Mouse (Mus musculus): Measurements from ENCODE around the gene P2rx4. TPM values are rescaled to one million over a fixed set of nuclear protein-coding genes. Genes with fewer than 3 reads are reported as not detected.

P2rx4 gene
- total RNA-seq, 2 experiments from 2014 or later = 12.9 to 13.1 TPM

- DNase-seq = no peak
Observed at GRCm38 (mm10) chr5:122703574-122703973, 3.8 kb upstream of the P2rx4 start.

GRCm38 (mm10) chr5:122704571-122704970 lies 2.8 kb upstream of the P2rx4 start:
- DNase-seq = no peak

GRCm38 (mm10) chr5:122705174-122705573 lies 2.2 kb upstream of the P2rx4 start:
- DNase-seq = no peak

- no peak for DNase-seq
Observed at GRCm38 (mm10) chr5:122706917-122707275, 448 bp upstream of the P2rx4 start.

GRCm38 (mm10) chr5:122708819-122709218 lies 1.5 kb downstream of the P2rx4 start:
- no peak for DNase-seq

GRCm38 (mm10) chr5:122715723-122716122 lies 8.4 kb downstream of the P2rx4 start:
- no peak for DNase-seq

GRCm38 (mm10) chr5:122716793-122717192 lies 9.4 kb downstream of the P2rx4 start:
- no peak for DNase-seq

GRCm38 (mm10) chr5:122718400-122718799 lies 11.1 kb downstream of the P2rx4 start:
- no peak for DNase-seq

- no peak for DNase-seq
Observed at GRCm38 (mm10) chr5:122719168-122719567, 11.8 kb downstream of the P2rx4 start.

GRCm38 (mm10) chr5:122725453-122725852 lies 18.1 kb downstream of the P2rx4 start:
- DNase-seq = no peak

GRCm38 (mm10) chr5:122726068-122726467 lies 18.7 kb downstream of the P2rx4 start:
- DNase-seq = peak in 1 of 2 experiments; percentile 61

GRCm38 (mm10) chr5:122726595-122726994 lies 19.3 kb downstream of the P2rx4 start:
- DNase-seq = no peak

GRCm38 (mm10) chr5:122727096-122727495 lies 19.8 kb downstream of the P2rx4 start:
- no peak for DNase-seq

- no peak for DNase-seq
Observed at GRCm38 (mm10) chr5:122730776-122731175, 23.4 kb downstream of the P2rx4 start.

- DNase-seq = peak; percentile 40 to 60
Observed at GRCm38 (mm10) chr5:122731321-122731720, 24.0 kb downstream of the P2rx4 start.

GRCm38 (mm10) chr5:122731991-122732673 lies 24.8 kb downstream of the P2rx4 start:
- DNase-seq = no peak

GRCm38 (mm10) chr5:122733881-122734280 lies 26.5 kb downstream of the P2rx4 start:
- DNase-seq = no peak

- no peak for DNase-seq
Observed at GRCm38 (mm10) chr5:122735853-122736252, 28.5 kb downstream of the P2rx4 start.

GRCm38 (mm10) chr5:122736761-122737160 lies 29.4 kb downstream of the P2rx4 start:
- no peak for DNase-seq

- no peak for DNase-seq
Observed at GRCm38 (mm10) chr5:122743880-122744422, 36.6 kb downstream of the P2rx4 start.

- DNase-seq = no peak
Observed at GRCm38 (mm10) chr5:122747950-122748349, 40.6 kb downstream of the P2rx4 start.

- DNase-seq = no peak
Observed at GRCm38 (mm10) chr5:122754477-122754876, 47.1 kb downstream of the P2rx4 start.

- no peak for DNase-seq
Observed at GRCm38 (mm10) chr5:122755620-122756019, 48.3 kb downstream of the P2rx4 start.

GRCm38 (mm10) chr5:122756144-122756543 lies 48.8 kb downstream of the P2rx4 start:
- DNase-seq = no peak

GRCm38 (mm10) chr5:122756680-122757079 lies 49.3 kb downstream of the P2rx4 start:
- DNase-seq = no peak
